Mouse (Mus musculus): ENCODE data around the gene Nav1.

DNA sequence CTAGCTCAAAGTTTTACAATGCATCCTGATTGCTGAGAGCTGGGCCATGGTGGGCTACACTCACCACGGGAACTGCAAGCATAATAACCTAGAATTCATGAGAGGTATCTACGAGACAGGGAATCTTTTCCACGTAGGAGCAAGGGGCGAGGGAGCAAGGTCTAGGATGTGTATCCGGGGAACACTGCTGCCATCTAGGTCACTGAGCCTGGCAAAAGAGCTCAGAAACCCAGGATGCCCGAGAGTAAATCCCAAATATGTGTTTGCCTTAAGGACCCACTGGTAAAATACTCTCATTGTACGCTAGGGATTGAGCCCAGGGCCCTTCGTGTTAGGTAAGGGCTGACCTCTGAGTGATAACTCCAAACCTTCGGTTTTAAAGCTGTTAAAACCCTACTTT is 104.3 kb downstream of the Nav1 start:
- TF ChIP-seq MYOD1 (IDR thresholded peaks at IDR 0.05; ENCODE audit: control insufficient read depth in 1 of 3, insufficient read length in 2 of 3, low read depth in 2 of 3) (no peak), USF1 (IDR thresholded peaks at IDR 0.05; ENCODE audit: low read depth) (no peak), TCF3 (IDR thresholded peaks at IDR 0.05; ENCODE audit: insufficient read length, low read depth) (no peak), E2F4 (IDR thresholded peaks at IDR 0.05; ENCODE audit: insufficient read depth) (no peak), POLR2AphosphoS2 (IDR thresholded peaks at IDR 0.05; ENCODE audit: insufficient read length, low read depth) (no peak), MAX (IDR thresholded peaks at IDR 0.05; ENCODE audit: low read depth) (no peak), SRF (IDR thresholded peaks at IDR 0.05; ENCODE audit: control insufficient read depth, insufficient read length, low read depth) (no peak)
